Mouse (Mus musculus) kidney, adult 18-20 months (tissue): Measurements from ENCODE around the gene Keg1.

Experiments
- DNase-seq: peaks from one replicate; pipeline ENCODE4 v3.0.0; 2021

Gene Keg1

DNA sequence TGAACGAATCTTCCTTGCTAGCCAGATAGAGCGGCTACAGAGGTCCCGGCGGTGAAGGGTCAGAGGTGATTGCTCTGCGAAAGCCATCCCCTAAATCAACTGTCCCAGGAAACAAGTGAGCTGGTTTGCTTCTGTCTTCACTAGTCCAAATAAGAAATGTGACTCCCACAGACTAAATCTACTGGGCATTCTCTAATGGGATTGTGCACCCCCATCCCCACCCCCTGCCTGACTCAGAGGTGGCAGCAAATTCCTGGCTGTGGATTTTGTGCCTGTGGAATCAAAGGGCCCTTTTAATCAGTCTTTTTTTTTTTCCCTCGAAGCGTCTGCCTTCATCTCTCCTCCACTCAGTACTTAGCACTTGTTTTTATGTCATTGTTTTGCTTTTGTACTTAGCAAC, 69.7 kb downstream of the Keg1 start, which contains the start of gene Cntf:
Gene Cntf (minus strand): TSS at position 325 of the 400 bp plus-strand sequence.
- no peak for DNase-seq
